Mouse (Mus musculus): ENCODE measurements at regions not wholly inside any gene's neighbourhood (a gene's known extent, or its start where the extent isn't known, plus 50 kb on each side); places are given as distances from the start of the nearest gene placed in this dataset.
"Not testable (repeated sequence)": the region's sequence is repeated elsewhere in the genome, so short reads cannot be mapped to it uniquely, and the experiment has no call there.

- Histone ChIP-seq H3K4me1 (peaks cover 43% of the 10 kb centered on the region), H3K27ac (peak overlapping the region; percentile 50; the same call in 1 of the 2 replicates), H3K4me2 (replicated peaks) (no peak overlapping the region), H3K4me3 (no peak overlapping the region), H3K36me3 (no peaks in the 10 kb centered on the region), H3K27me3 (no peaks in the 10 kb centered on the region), H3K9me3 (no peaks in the 10 kb centered on the region), H3K9ac (no peak overlapping the region)
- no peak for ATAC-seq (ENCODE audit: insufficient number of reproducible peaks, insufficient read depth, low FRiP score, low TSS enrichment)
- WGBS: 67% methylated on average over 4 of the region's 4 CpGs
Measured at GRCm38 (mm10) chr6:50824466-50824865, 170.2 kb upstream of the Npvf start.

GRCm38 (mm10) chr6:50831725-50832124 lies 177.5 kb upstream of the Npvf start:
- Histone ChIP-seq H3K4me3 (no peak overlapping the region), H3K36me3 (no peaks in the 10 kb centered on the region), H3K27me3 (no peaks in the 10 kb centered on the region), H3K4me2 (replicated peaks) (no peak overlapping the region), H3K27ac (no peak overlapping the region), H3K4me1 (no peaks in the 10 kb centered on the region), H3K9ac (no peak overlapping the region), H3K9me3 (no peaks in the 10 kb centered on the region)
- ATAC-seq (ENCODE audit: insufficient number of reproducible peaks, insufficient read depth, low FRiP score, low TSS enrichment): no peak
- WGBS: 65% methylated on average over 5 of the region's 5 CpGs

GRCm38 (mm10) chr6:50835997-50836625 lies 181.9 kb upstream of the Npvf start:
- 82% methylated on average over 6 of the region's 6 CpGs for WGBS
- Histone ChIP-seq H3K27me3 (no peaks in the 10 kb centered on the region), H3K9me3 (no peaks in the 10 kb centered on the region), H3K4me1 (no peaks in the 10 kb centered on the region), H3K4me3 (no peak overlapping the region), H3K36me3 (no peaks in the 10 kb centered on the region), H3K27ac (no peak overlapping the region), H3K4me2 (replicated peaks) (no peak overlapping the region), H3K9ac (no peak overlapping the region)
- no peak for ATAC-seq (ENCODE audit: insufficient number of reproducible peaks, insufficient read depth, low FRiP score, low TSS enrichment)

GRCm38 (mm10) chr6:50840826-50841225 lies 186.6 kb upstream of the Npvf start:
- no peak overlapping the region for H3K9ac ChIP-seq
- H3K36me3 ChIP-seq: no peaks in the 10 kb centered on the region
- no peaks in the 10 kb centered on the region for H3K9me3 ChIP-seq
- H3K27me3 ChIP-seq: no peaks in the 10 kb centered on the region
- H3K4me3 ChIP-seq: no peak overlapping the region
- 60% methylated on average over 9 of the region's 9 CpGs for WGBS
- peaks cover 5% of the 10 kb centered on the region; the same call in 1 of the 2 replicates for H3K4me1 ChIP-seq
- H3K4me2 ChIP-seq (replicated peaks): no peak overlapping the region
- no peak overlapping the region for H3K27ac ChIP-seq
- ATAC-seq (ENCODE audit: insufficient number of reproducible peaks, insufficient read depth, low FRiP score, low TSS enrichment): no peak

- not testable (repeated sequence) for H3K9ac ChIP-seq; H3K36me3 ChIP-seq; ATAC-seq (ENCODE audit: insufficient number of reproducible peaks, insufficient read depth, low FRiP score, low TSS enrichment); H3K9me3 ChIP-seq; H3K4me3 ChIP-seq; H3K27me3 ChIP-seq; H3K4me2 ChIP-seq (replicated peaks); H3K27ac ChIP-seq
- peaks cover 22% of the 10 kb centered on the region for H3K4me1 ChIP-seq
- WGBS: 76% methylated on average over 2 of the region's 2 CpGs
Measured at GRCm38 (mm10) chr6:50845246-50845645, 191.0 kb upstream of the Npvf start.

- Histone ChIP-seq H3K27me3 (no peaks in the 10 kb centered on the region), H3K9me3 (no peaks in the 10 kb centered on the region), H3K27ac (0 out of 2 replicates have a peak overlapping the region, but pooled peaks have one; percentile 60), H3K4me2 (replicated peaks) (no peak overlapping the region), H3K4me1 (peaks cover 20% of the 10 kb centered on the region), H3K4me3 (no peak overlapping the region), H3K9ac (no peak overlapping the region), H3K36me3 (no peaks in the 10 kb centered on the region)
- WGBS: 57% methylated on average over 18 of the region's 18 CpGs
- ATAC-seq (ENCODE audit: insufficient number of reproducible peaks, insufficient read depth, low FRiP score, low TSS enrichment): no peak
Measured at GRCm38 (mm10) chr6:50846740-50847516, 192.7 kb upstream of the Npvf start.

- no peak overlapping the region for H3K4me3 ChIP-seq
- H3K27me3 ChIP-seq: no peaks in the 10 kb centered on the region
- no peak for ATAC-seq (ENCODE audit: insufficient number of reproducible peaks, insufficient read depth, low FRiP score, low TSS enrichment)
- H3K9ac ChIP-seq: no peak overlapping the region
- no peaks in the 10 kb centered on the region for H3K9me3 ChIP-seq
- peak overlapping the region; percentile 63; the same call in 1 of the 2 replicates for H3K27ac ChIP-seq
- H3K4me2 ChIP-seq (replicated peaks): no peak overlapping the region
- H3K4me1 ChIP-seq: peaks cover 17% of the 10 kb centered on the region
- no peaks in the 10 kb centered on the region for H3K36me3 ChIP-seq
- 72% methylated on average over 7 of the region's 7 CpGs for WGBS
Measured at GRCm38 (mm10) chr6:50847548-50847947, 193.3 kb upstream of the Npvf start.

- no peaks in the 10 kb centered on the region for H3K36me3 ChIP-seq
- H3K4me1 ChIP-seq: no peaks in the 10 kb centered on the region
- no peak for ATAC-seq (ENCODE audit: insufficient number of reproducible peaks, insufficient read depth, low FRiP score, low TSS enrichment)
- H3K4me3 ChIP-seq: no peak overlapping the region
- H3K9ac ChIP-seq: no peak overlapping the region
- H3K27ac ChIP-seq: no peak overlapping the region
- H3K27me3 ChIP-seq: no peaks in the 10 kb centered on the region
- no peaks in the 10 kb centered on the region for H3K9me3 ChIP-seq
- no peak overlapping the region for H3K4me2 ChIP-seq (replicated peaks)
- WGBS: 84% methylated on average over 4 of the region's 4 CpGs
Measured at GRCm38 (mm10) chr6:50859162-50859561, 204.9 kb upstream of the Npvf start.

- H3K4me3 ChIP-seq: no peak overlapping the region
- H3K9ac ChIP-seq: no peak overlapping the region
- WGBS: 68% methylated on average over 5 of the region's 5 CpGs
- no peaks in the 10 kb centered on the region for H3K36me3 ChIP-seq
- H3K27ac ChIP-seq: no peak overlapping the region
- H3K4me1 ChIP-seq: peaks cover 20% of the 10 kb centered on the region
- H3K4me2 ChIP-seq (replicated peaks): no peak overlapping the region
- H3K27me3 ChIP-seq: no peaks in the 10 kb centered on the region
- H3K9me3 ChIP-seq: no peaks in the 10 kb centered on the region
- ATAC-seq (ENCODE audit: insufficient number of reproducible peaks, insufficient read depth, low FRiP score, low TSS enrichment): no peak
Measured at GRCm38 (mm10) chr6:50877991-50878390, 223.8 kb upstream of the Npvf start.

- WGBS: 54% methylated on average over 3 of the region's 3 CpGs
- Histone ChIP-seq H3K9ac (no peak overlapping the region), H3K4me2 (replicated peaks) (no peak overlapping the region), H3K36me3 (no peaks in the 10 kb centered on the region), H3K4me3 (no peak overlapping the region), H3K4me1 (peaks cover 26% of the 10 kb centered on the region), H3K27ac (peak overlapping the region; percentile 56), H3K9me3 (no peaks in the 10 kb centered on the region), H3K27me3 (no peaks in the 10 kb centered on the region)
- ATAC-seq (ENCODE audit: insufficient number of reproducible peaks, insufficient read depth, low FRiP score, low TSS enrichment): no peak
Measured at GRCm38 (mm10) chr6:50882298-50882697, 228.1 kb upstream of the Npvf start.

GRCm38 (mm10) chr6:50882759-50883158 lies 228.5 kb upstream of the Npvf start:
- Histone ChIP-seq H3K4me2 (replicated peaks) (no peak overlapping the region), H3K27ac (peak overlapping the region; percentile 58; the same call in 1 of the 2 replicates), H3K4me3 (no peak overlapping the region), H3K9ac (no peak overlapping the region), H3K9me3 (no peaks in the 10 kb centered on the region), H3K36me3 (no peaks in the 10 kb centered on the region), H3K4me1 (peaks cover 26% of the 10 kb centered on the region), H3K27me3 (no peaks in the 10 kb centered on the region)
- no peak for ATAC-seq (ENCODE audit: insufficient number of reproducible peaks, insufficient read depth, low FRiP score, low TSS enrichment)
- 41% methylated on average over 4 of the region's 4 CpGs for WGBS

GRCm38 (mm10) chr6:50885031-50885430 lies 230.8 kb upstream of the Npvf start:
- Histone ChIP-seq H3K9ac (no peak overlapping the region), H3K4me3 (no peak overlapping the region), H3K4me1 (peaks cover 26% of the 10 kb centered on the region), H3K27ac (no peak overlapping the region), H3K4me2 (replicated peaks) (no peak overlapping the region), H3K27me3 (no peaks in the 10 kb centered on the region), H3K36me3 (no peaks in the 10 kb centered on the region), H3K9me3 (no peaks in the 10 kb centered on the region)
- 89% methylated on average over 4 of the region's 4 CpGs for WGBS
- ATAC-seq (ENCODE audit: insufficient number of reproducible peaks, insufficient read depth, low FRiP score, low TSS enrichment): no peak
